Mouse (Mus musculus) ovary, postnatal 14 days (tissue): ENCODE data around the gene Vps53.

Experiments used
- DNase-seq: peaks from one replicate; pipeline ENCODE4 v3.0.0; 2022; ENCODE audit warnings: low spot score

Vps53 gene

DNA sequence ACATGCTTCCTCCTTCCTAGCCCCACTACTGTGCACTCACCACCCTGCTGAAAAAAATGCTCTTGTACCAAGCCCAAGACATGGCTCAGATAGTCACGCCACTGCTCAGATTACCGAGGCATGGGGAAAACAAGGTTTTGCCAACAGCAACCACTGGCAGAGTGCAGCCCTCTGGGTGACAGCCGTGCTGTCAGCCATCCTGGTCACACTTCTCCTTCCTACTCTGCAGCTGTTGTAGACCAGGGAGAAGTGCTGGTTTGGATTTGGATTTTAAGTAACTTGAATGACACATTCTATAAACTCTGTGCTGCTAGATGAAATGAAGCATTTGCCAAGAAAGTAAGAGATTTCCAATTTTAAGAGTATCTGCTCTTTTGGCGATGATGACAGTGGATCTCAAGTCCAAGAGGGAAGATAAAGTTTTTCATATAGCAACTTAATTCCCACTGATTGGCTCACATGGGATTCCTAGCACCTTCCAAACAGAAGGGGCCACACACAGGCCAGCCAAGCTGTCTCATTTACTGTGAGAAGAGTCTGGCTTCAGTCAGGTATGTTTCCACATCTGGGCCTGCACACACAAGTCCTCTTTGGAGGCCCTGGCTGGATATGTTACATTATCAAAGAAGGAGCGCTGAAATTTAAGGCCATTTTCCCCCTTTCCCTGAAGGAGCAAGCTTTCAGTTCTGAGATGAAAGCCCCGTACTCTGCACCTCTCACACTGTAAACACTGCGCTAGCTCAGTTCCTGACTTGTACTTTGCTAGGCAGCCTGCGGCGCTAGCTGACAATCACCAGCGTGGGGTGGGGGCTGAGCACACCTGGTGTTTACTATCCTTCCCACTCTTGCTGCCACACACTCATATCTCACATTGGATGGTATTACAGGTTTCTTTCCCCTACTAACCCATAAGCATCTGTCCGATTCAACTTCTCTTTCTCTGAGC lies 72.6 kb downstream of the Vps53 start:
- no peak for DNase-seq

DNA sequence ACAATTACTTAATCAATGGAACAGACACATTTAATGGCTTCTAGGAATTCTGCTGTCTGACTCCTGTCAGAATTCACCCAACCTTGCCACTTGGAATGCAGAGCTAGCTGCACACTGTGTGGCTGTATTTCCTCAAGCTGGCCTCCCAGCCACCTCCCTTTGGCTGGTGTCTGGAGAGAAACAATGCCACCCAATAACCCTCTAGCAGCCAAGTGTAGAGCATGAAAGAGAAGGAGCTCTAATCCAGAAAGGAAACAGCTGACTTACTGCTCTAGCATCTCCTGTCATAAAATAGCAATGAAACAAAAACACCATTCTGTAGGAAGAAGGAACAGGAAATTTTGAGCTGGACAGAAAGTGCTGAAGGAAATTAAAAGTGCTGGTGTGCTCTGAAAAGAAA lies 78.3 kb downstream of the Vps53 start:
- DNase-seq: no peak

DNA sequence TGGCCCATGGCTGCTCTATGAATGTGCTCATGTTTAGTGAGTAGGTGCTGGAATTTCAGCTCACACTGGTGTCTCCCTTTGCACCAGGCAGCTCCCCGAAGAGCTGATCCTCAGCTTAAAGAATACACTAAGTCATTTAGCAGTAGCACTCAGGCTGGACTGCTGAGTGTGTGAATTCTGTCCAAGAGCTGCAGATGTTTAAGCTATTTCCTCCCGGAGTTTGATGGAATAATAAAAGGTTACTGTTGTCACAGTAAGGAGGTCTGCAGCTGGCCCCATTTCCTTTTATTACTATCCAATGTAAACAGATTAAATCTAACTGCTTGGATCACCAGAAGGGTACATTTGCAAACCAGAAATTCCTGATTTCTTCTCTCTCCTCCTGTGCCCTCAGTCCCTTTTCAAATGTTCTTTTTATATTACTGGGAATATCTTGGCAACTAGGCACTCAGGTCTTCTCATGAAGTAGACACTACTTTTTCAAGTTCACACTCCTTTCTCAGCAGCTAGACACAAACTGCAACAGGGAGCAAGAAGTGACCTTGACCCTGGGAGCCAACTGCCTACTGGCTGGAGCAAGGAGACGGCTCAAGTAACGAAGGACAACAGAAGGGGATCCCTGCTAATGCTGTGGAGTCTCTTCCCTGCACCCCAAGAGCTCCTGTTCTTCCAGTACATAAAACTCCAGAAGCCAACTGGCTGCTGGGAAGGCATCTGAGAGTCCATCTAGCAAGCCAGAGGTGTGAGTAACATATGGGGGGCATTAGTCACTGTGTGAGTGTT lies 80.1 kb downstream of the Vps53 start:
- no peak for DNase-seq

DNA sequence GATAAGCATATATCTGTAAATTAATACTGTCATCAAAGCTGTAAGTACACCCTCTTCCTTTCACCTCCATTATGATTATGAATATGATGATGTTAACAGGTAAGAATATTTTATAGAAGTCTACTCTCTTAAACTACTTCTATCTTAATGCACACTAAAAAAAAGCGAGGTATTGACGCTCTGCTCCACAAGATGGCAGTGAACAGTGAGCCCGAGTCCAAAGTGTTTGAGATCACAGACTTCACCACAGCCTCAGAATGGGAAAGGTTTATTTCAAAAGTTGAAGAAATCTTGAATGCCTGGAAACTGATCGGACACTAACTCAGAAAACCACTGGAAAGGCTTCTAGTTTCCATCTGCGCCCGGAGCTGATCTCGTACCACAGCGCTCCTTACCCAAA lies 85.8 kb downstream of the Vps53 start:
- DNase-seq: no peak

DNA sequence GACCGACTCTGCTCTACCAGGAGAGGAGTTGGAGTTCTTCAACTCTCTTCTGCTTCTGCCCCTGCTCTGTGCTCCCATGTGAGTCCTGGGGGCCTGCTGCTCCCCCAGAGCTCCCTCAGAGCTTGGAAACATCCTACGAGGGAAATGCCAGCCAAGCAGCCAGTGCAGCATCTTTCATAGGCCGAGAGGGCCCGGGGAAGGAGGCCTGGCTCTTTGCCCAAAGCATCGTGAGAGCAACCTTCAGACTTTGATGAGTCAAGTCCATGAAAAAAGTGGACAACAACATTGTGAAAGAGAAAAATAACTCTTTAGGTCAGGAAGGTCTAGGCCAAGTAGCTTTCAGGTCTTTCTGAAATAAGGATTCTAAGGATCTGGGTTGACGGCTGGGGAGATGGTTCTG lies 89.7 kb downstream of the Vps53 start:
- DNase-seq: no peak

DNA sequence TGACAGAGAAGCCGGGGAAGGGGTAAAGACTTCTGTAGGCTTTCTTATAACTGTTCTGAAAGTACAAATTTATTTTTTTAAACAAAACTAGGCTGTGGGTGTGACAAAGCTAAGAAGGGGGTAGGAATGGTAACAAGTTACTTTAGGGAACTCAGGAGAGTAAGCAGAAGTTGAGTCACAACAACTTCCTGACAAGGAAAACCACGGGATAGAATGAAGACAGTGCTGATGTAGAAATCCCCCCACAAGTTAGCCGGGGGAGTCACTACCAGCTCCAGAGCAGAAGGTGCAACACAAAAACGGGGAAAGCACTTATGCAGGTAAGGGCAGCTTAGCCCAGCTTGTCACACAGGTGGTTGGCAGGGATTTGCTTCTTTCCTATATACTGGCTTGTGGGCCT lies 90.9 kb downstream of the Vps53 start:
- no peak for DNase-seq

DNA sequence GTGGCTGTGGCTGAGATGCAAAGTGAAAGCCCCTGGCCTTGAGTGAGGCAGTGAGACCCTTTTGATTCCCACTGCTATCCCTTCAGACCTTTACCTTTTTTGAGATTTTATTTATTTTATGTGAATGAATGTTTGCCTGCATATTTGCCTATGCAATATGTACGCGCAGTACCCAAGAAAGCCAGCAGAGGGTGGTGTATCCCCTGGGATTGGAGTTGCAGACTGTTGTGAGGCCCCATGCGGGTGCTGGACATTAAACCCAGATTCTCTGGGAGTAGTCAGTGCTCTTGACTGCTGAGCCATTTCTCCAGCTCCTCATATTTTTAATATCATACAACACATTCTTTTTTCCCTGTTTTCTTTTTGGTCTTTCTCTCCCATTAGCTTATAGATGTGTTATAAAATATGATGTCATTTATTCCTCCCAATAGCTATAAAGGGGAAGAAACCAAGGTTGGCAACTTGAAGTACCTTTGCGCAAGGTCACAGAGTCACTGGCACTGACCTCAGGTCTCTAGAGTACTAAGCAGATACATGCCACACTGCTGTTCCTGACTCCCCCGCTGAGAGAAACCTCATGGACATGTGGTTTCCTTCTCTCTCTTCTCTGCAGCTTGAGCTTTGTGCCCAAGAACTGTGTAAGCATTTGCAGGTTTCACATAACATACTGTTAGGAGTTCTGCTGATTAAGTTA lies 93.4 kb downstream of the Vps53 start:
- peak; percentile 52 for DNase-seq

DNA sequence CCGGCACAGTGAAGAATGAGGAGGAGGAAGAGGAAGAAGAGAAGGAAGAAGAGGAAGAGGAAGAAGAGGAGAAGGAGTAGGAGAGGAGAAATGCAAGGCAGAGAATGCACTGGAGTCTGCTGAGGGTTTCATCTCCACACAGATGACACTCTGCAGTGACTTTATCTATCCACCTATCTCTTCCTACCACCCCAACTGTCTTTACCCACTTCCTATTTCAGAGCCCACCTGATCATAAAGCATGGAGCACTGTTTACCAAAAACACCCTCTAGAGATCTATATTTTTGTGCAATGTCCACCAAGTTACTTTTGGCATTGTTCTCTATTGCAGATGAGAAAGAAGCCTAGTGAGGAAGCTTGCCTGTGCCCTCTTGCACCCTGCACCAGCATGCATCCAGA lies 94.5 kb downstream of the Vps53 start:
- no peak for DNase-seq

DNA sequence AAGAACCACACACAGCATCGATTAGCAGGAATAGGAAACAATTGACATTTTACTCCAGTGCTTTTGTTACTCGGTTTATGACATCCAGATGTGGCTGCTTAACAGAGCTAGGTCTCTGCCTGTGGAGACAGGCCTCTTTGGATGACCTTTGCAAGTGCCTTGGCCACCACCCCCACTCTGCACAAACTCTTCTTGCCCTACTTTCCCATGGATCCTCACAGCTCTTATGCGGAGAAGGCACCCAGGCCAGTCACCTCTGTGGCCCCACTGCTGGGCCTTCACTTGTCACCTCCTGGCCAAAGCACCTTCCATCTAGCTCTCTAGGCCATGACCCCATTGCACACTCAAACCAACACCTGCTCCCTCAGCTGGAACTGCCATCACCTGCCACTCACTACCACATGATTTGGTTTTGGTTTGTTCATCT lies 95.5 kb downstream of the Vps53 start:
- no peak for DNase-seq

DNA sequence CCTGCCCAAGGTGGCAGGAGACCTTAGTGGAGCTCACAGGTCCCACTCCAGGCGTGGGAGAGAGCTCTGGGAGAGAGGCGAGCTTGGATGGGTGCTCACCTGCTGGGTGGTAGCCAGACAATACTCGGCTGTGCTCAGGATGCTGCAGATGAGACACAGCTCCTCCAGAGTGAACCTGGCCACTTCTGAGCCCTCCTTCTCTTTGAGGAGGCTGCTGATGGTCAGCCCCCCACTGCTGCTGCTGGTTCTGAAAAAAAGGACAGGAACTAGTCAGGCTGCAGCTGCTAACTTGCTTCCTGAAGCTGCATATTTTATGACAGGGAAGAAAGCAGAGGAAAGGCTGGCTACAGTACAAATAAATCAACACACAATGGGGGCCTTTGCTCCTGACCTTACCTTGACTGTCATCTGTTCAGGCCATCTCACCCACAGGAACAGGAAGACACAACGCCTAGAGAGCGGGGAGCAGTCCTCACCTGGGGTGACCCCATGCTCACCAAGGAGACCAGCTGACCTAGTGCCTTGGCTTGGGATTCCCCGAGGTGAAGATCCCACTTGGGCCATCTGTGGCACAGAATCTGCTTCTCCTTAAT lies 98.3 kb downstream of the Vps53 start:
- DNase-seq: no peak

DNA sequence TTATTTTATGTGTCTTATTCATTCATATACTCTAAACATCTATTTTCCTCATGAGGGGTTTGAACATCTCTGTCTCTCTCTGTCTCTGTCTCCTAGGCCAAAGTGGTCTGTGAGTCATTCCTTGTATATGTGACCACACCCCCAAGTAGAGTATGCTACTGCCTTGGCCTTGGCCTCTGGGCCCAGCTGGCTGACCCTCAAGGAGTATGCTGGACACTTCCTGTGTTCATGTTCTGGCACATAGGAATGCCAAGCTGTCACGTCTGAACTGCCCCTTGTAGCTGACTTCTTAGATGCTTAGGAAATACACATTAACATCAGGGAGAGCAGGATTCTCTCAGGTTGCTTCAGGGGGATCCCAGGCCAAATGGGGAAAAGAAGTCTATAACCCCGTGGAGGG lies 99.2 kb downstream of the Vps53 start:
- DNase-seq: no peak

DNA sequence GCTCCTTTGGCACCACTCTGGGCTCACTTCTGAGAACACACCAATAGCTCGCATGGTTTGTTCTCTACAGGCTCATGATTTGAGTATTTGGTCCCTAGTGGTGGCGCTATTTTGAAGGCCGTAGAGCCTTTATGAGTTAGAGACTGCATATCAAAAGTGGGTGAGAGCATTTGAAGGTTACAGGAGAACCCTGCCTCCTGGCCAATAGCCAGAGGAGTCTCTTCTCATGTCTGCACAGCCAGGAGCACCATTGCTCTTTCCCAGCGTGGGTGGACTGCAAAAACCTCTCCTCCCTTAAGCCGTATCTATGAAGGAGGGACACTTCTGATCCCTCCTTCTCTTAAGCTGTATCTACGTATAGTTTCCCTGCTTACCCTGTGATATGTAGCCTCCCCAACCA lies 102.1 kb downstream of the Vps53 start:
- DNase-seq: no peak

DNA sequence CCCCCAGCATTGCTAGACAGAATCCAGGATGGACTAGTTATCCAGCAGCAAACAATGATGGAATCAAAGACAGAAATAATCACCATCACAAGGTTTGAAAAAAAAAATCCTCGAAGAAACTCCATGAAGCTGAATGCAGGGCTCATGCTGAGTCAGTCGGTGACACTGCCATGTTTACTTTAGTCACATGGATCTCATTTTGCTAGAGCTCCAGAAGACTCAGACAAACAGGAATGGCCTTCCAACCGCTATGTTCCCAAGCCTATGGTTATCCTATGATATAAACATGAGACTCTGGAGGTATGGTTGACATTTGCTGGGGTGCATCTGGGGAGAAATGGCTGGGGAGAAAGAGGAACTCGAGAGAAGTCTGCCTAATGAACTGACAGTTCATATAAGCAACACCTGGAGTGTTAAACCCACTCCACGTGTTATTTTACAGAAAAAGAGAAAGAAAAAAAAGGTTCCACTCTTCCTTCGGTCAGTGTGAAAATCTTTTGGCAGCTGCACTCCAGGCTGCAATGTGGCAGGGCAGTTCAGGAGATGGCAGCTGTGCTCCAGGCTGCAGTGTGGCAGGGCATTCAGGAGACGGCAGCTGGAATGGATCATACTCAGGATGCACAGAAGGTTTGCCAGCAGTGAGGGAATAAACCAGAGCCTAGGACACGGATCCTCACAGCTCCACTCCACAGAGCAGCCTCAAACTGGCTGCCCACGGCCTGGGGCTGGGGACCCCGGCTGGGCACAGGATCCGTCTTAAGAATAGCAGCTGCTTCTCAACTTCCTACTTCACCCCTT lies 105.0 kb downstream of the Vps53 start:
- no peak for DNase-seq

DNA sequence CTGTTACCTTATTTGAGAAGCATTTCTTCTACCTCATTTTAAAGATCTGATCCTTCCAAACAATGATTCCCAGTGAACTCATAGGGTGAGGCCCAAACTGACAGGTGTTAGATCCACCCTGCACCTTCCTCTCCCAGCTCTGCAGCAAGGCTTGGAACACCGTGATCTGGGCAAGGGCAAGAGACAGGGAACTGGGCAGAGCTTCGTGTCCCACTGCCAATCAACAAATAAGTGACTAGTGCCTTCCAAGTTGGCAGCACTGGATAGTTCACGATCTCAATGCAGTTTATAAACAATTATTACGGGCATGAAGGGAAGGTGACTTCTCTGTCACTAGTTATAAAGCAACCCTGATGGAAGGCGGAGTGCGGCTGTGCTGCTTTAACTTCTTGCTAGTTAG lies 109.6 kb downstream of the Vps53 start:
- no peak for DNase-seq

DNA sequence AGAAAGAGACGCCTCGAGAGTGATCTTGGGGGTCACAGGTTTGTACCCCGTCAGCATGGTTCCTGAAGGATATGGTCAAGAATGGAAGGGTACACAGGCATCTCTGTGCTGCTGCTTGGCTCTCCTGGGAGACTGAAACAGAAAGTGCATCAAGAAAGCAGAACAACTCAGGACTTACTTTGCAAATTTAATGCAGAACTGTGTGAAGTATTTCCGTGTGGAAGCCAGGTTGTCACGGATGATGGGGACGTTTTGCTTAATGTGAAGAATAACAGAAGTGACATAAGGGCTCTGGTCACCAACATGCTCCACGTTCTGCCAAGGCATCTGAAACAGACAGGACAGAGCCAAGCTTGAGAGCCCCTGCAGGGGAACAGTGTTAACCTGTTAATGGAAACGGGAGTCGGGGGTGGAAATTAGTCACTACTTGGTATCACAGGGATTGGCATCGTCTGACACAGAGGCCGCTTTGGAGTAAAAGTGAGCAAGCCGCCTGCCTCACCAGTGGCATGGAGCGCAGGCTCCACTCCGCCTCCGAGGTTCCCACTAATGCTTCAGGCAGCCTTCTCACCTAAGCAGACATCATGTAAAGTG lies 112.8 kb downstream of the Vps53 start:
- no peak for DNase-seq

DNA sequence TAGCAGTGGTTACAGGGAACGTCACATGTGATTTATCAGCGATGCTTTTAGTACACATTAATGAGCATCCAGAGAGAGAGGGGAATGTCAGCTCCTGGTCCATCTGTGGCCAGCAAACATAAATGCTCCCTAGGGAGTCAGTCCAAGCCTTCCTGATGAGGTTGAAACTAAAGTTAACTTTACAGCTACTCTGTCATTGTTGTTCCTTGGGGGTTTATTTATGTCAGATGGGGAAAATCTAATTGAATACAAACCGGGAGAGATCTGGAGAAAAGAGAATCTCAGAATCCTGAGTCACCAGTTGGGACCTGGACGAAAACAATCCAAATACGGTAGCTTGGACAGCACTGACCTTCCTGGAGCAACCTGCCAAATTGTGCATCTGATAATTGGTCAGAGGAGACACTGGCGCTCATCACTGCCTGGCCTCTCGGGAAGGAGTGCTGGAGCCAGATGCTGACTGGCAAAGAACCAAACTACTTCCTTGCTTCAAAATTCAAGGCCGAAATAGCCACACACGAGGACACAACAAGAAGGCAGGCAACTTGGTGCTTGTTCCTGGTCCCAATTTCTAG lies 113.8 kb downstream of the Vps53 start:
- DNase-seq: peak; percentile 37

DNA sequence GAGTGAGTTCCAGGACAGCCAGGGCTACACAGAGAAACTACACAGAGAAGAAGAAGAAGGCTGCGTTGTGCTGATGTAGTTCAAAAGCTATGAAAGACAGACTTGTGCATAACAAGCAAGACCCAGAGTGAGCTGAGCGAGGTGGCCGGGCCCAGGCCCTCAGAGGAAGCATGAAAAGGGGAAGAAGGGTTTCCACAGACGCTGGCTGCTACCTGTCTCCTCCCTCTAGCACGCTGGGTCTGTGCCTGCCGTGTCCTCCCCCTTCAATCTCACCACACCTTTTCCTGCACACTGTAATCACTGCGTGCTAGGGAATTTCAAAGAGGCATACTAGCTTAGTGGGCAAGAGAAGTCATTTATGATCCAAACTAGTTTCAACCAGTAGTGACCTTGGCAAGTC lies 115.0 kb downstream of the Vps53 start:
- DNase-seq: no peak

DNA sequence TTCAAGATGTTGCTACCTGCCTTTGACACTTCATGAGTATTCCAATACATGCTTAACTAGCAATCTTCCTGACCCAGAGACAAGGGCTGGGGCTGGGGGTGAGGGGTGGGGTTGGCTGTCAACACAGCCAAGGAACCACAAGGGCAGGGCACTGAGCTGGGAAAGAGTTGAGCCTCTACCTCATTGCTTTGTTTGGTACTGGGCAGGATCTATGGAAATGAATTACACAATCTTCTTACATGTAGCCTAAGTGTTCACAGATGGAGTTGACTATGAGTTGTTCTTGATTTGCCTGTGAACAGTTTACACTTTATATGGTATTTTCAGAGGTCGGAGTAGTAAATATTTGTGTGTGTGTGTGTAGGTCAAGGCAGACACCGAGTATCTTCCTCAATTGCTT lies 118.5 kb downstream of the Vps53 start:
- DNase-seq: no peak

DNA sequence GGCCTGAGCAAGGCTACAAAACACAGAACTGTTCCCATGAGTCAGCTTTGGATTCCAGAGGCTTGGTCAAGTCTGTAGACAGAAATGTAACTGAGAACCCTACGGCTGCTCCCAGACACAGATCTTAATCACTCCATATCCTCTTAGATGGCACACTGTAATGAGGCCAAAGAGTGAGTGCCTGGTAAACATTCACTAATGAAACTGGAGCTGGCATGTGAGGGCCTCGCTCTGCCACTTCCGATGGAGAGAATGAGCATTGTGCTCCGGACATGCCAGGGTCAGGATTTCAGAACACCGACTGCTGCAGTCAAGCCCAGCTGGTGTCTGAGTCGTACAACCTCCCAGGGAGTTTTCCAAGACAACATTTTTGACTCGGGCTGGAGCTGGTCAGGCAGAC lies 119.5 kb downstream of the Vps53 start:
- no peak for DNase-seq

DNA sequence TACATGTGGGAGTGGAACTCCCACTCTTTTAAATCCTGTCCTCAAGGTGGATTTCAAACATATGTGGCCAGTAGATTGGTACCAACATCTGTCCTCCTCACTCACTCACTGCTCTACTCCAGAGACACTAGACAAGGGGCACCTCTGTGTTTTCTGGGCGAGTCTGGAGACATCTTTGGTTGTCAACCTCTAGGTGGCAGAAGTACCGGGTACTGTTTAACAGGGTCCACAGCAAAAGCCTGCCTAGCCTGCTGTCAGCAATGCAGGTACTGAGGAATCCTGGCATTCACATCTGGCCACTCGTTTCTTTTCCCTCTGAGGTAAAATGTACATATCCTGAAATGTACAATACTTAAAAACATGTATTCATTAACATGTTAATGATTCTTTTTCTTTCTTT lies 123.0 kb downstream of the Vps53 start:
- DNase-seq: no peak

DNA sequence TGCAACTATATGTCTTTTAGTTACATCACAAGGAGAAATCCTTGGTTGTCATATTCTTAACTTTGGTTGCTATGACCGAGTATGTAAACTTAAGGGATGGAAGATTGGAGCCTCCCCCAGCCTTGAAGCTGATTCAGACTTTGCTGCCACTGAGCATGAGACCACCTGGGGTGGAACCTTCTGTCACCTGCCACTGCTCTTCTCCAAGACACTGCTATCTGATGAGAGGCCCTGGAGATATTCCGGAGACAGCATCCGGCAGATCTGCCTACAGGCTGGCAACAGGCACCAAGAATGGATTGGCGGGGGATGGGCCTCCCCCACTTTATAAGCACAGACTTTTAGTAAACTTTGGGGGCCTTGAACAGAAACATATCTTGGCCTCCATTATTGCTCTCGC lies 127.0 kb downstream of the Vps53 start:
- DNase-seq: no peak
